Mouse (Mus musculus) adrenal gland, postnatal 10 days (tissue): ENCODE results near the gene Snw1. TPM values are rescaled to one million over a fixed set of nuclear protein-coding genes. Genes with fewer than 3 reads are reported as not detected.
"Not testable (repeated sequence)": the region's sequence is repeated elsewhere in the genome, so short reads cannot be mapped to it uniquely, and the experiment has no call there.

ENCODE experiments used
- DNase-seq: peaks from one replicate; pipeline ENCODE4 v3.0.0; 2021; ENCODE audit warnings: mixed read lengths
- long read RNA-seq, 2 experiments: library from polyadenylated mRNA; stranded (forward); transcript quantifications; one replicate each; pipeline ENCODE4 v2.0.0; 2021
- total RNA-seq, 2 experiments: library from RNA; stranded (reverse); gene quantifications; 2 replicates each; pipeline ENCODE4 v1.2.3; 2021

Gene Snw1
- 10 to 100 TPM; 58.2 to 61.2 TPM for total RNA-seq
- long read RNA-seq, experiment 1, full-length matches to known transcripts: 61 of 76 reads
- long read RNA-seq, experiment 1, partial matches to known transcripts: 10 of 76 reads
- long read RNA-seq, experiment 1, other reads (novel, unspliced or antisense): 5 of 76 reads
- long read RNA-seq, experiment 2, full-length matches to known transcripts: 57 of 59 reads
- long read RNA-seq, experiment 2, partial matches to known transcripts: 0 of 59 reads
- long read RNA-seq, experiment 2, other reads (novel, unspliced or antisense): 2 of 59 reads

- peak; percentile 94 for DNase-seq
Measured at GRCm38 (mm10) chr12:87471964-87472786, at the start of gene Snw1. TSS of gene Snw1 (minus strand) at chr12:87472274.

- not testable (repeated sequence) for DNase-seq
Measured at GRCm38 (mm10) chr12:87519616-87520015, 47.5 kb upstream of the Snw1 start.

GRCm38 (mm10) chr12:87514016-87514415, 41.9 kb upstream of the Snw1 start, which contains the start of gene Gm8300:
TSS of gene Gm8300 (plus strand) at chr12:87514316.
- not testable (repeated sequence) for DNase-seq

DNA sequence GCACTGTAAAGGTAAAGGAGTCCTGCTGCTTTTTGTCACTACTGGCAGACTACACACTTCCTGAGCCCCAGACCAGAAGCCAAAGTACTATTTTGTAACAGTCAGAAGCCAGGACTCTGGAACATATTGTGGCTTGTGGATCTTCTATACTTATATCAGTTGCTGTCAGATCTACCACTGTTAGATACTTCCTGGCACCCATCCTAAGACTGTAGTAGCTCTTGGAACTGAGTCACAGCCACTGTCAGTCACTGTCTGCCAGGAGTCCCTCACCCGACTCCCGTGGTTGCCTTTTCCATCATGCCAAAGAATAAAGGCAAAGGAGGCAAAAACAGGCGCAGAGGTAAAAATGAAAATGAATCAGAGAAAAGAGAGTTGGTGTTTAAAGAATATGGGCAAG, 22.3 kb upstream of the Snw1 start, which contains the start of gene Gm5788:
Gene Gm5788 (plus strand): TSS at position 301 of the 400 bp plus-strand sequence.
- DNase-seq: not testable (repeated sequence)

GRCm38 (mm10) chr12:87488683-87489082, 16.6 kb upstream of the Snw1 start:
- DNase-seq: not testable (repeated sequence)

GRCm38 (mm10) chr12:87482482-87482881, 10.4 kb upstream of the Snw1 start:
- DNase-seq: not testable (repeated sequence)

- no peak for DNase-seq
Measured at GRCm38 (mm10) chr12:87474756-87475155, 2.7 kb upstream of the Snw1 start.

GRCm38 (mm10) chr12:87471421-87471963, 582 bp downstream of the Snw1 start:
- DNase-seq: peak; percentile 13

DNA sequence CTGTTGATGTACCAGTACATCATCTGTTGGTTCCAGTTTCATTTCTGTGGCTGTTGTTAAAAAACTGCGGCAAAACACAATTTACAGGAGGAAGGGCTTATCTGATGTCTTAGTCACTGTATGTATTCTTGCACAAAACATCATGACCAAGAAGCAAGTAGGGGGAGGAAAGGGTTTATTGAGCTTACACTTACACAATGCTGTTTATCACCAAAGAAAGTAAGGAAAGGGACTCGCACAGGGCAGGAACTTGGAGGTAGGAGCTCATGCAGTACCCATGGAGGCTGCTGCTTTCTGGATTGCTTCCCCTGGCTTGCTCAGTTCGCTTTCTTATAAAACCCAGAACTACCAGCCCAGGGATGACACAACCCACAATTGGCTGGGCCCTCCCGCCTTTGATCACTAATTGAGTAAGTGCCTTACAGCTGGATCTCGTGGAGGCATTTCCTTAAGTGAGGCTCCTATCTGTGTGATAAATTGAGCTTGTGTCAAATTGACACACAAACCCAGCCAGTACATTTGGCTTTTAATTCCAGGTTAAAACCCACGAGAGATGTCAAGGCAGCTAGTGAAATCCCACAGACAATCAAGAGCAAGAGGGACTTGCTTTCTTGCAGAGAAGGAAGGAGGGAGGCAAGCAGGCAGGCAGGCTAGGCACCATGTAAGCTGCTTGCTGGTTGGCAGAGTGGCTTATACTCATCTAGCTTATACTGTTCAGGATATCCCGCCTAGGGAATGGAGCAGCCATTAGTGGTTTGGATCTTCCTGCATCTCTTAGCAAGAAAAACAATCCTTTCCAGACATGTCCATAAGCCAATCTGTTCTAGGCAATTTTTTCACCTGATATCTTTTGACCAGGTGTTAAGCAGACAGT, 1.6 kb downstream of the Snw1 start:
- peak; percentile 16 for DNase-seq

DNA sequence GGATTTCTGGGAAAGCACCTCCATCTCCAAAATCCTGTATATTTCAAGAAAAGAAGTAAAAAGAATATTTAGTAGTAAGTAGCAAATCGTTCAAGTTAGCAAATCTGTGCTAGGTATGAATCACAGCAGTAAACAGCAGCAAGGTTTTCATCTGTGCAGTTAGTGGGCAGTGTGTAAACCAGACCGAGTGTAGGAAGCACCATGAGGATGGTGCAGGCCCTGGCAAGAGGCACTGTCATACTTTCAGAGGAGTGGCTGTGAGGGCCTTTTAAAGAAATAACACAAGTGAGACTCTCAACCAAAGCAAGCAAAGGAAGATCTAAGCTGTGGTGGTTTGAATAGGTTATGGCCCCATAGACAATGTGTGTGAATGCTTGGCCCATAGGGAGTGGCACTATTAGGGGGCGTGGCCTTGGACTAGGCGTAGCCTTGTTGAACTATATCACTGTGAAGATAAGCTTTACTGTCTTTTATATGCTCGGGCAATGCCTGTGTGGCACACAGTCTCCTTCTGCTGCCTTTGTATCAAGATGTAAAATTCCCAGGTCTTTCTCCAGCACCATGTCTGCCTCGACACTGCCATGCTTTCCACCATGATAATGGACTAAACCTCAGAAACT, 7.3 kb downstream of the Snw1 start:
- no peak for DNase-seq

- DNase-seq: no peak
Measured at GRCm38 (mm10) chr12:87449456-87449855, 22.6 kb downstream of the Snw1 start.

DNA sequence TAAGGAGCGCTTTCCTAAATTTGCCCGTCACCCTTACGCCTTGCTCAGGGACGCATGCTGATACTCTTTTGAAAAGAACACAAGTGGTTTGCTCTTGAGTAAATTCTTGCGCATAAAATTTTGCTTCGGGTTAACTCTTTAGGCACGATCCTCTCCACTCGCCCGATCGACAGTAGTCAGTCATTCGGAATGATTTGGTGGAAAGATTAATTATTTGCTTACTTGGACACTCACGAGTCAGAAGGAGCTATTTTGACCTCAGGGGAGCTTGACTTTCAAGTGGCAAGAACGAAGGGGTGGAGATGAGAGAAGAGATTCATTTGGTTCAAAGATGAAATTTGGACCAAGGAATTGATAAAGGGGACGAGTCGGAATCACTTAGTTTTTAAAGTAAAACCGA, 27.9 kb downstream of the Snw1 start:
- no peak for DNase-seq

- peak; percentile 93 for DNase-seq
Measured at GRCm38 (mm10) chr12:87443700-87444122, 28.4 kb downstream of the Snw1 start, which contains the start of the genes Slirp and Alkbh1. TSS of gene Slirp (plus strand) at chr12:87443896. TSS of gene Alkbh1 (minus strand) at chr12:87444017.

- no peak for DNase-seq
Measured at GRCm38 (mm10) chr12:87443115-87443699, 28.9 kb downstream of the Snw1 start.

DNA sequence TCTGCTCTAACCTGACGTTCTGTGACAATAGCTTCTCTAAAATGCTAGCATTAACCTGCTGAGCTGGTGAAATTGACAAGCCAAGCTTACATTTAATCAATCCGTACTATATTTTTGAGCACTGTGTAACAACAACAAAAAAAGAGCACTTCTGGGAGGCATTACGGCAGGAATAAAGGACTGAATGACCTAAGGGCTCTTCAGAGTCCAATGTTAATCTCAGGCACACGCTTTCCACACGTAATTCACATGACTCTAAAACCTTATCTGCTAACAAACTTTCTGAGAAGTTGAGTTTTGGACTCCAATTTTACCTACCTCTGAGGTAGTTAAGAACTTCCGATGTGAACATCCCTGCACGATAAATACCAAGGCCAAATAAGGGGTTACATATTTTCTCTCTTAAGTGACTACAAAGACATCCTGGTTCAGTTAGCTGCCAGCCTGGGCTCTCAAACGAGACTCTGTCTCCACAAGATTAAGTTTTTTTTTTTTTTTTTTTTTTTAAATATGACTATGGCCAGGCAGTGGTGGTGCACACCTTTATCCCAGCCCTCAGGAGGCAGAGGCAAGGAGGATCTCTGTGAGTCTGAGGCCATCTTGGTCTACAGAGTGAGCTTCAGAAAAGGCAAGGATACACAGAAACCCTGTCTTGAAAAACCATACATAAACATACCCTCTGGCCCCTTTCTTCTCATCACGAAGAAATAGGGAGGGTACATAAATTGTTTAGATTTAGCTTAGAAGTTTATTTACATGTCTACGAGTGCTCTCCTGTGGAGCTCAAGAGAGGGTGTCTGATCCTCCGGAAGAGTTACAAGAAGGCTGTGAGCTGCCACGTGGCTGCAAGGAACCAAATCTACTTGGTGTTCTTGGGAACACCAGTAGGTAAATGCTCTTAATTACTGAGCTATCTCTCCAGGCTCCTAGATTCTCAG, 29.6 kb downstream of the Snw1 start:
- no peak for DNase-seq

- no peak for DNase-seq
Measured at GRCm38 (mm10) chr12:87428885-87429284, 43.2 kb downstream of the Snw1 start.

DNA sequence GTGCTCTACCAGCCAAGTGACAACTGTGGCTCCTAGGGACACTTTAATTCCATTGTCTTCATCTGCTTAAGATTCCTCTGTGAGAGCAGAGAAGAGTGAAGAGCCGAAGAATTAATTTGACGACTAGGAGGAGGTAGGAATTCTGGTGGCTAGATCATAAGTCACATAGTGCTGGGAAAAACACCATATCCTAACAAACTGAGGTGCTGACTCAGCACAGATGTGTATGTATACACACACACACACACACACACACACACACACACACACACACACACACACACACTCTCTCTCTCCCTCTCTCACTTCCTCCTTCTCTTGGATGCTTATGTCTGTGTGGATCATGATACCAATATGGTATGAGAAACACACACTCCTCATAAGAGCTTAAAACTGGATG, 43.8 kb downstream of the Snw1 start:
- no peak for DNase-seq

DNA sequence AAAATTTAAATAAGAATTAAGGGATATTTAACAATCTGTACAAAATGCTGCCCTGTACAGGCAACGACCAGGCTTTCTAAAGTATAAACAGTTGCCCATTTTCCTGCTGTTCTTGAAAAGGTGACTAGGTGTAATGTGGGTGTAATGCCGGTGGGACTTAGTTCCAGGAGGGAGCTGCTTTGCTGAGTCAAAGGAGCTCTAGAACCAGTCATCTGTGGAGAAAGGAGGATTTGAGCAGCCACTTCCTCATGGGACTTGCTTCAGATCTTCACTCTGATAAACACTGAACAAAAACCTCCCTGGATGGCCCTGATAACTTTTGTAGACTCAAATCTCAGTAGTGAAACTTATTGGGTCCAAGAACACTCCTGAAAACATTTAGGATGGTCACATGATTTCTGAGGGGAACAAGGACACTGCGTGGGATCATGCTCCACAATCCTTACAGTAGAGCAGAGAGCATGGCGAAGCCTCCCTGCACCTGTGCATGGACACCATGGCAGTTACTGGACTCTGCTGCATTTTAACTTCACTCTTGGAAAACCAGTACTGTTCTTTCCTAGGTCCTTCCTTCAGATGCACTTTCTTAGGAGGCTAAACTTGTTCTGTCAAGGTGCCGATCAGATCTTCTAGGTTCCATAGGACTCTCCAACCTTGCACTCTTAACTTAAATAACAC, 45.6 kb downstream of the Snw1 start:
- DNase-seq: no peak

- DNase-seq: no peak
Measured at GRCm38 (mm10) chr12:87424516-87424915, 47.6 kb downstream of the Snw1 start.
